Mouse (Mus musculus) E14TG2a.4 (cell line): ENCODE measurements around the gene Klra9.
"Not testable (repeated sequence)": the region's sequence is repeated elsewhere in the genome, so short reads cannot be mapped to it uniquely, and the experiment has no call there.

Experiments
- CTCF ChIP-seq: conservative IDR thresholded peaks from 2 replicates; pipeline ENCODE4 v1.5.1; 2014; ENCODE audit warnings: low read length
- POU5F1 ChIP-seq: IDR thresholded peaks from 2 replicates; pipeline ENCODE4 v1.6.1; 2014; ENCODE audit warnings: low read length, borderline replicate concordance

- not testable (repeated sequence) for TF ChIP-seq CTCF, POU5F1
Measured at GRCm38 (mm10) chr6:130129798-130130197, 63.1 kb downstream of the Klra9 start, which contains the start of gene Klra8.
